Mouse (Mus musculus): Measurements from ENCODE around the gene Robo1.

Robo1 gene

GRCm38 (mm10) chr16:73014544-73014943, 706.4 kb downstream of the Robo1 start:
- DNase-seq = no peak

GRCm38 (mm10) chr16:73015976-73016375, 707.9 kb downstream of the Robo1 start:
- DNase-seq = no peak

GRCm38 (mm10) chr16:73016801-73017200, 708.7 kb downstream of the Robo1 start:
- no peak for DNase-seq

GRCm38 (mm10) chr16:73024326-73024725, 716.2 kb downstream of the Robo1 start:
- no peak for DNase-seq

GRCm38 (mm10) chr16:73027692-73028091, 719.6 kb downstream of the Robo1 start:
- DNase-seq = no peak

GRCm38 (mm10) chr16:73030999-73031398, 722.9 kb downstream of the Robo1 start:
- no peak for DNase-seq

- no peak for DNase-seq
Measured at GRCm38 (mm10) chr16:73035210-73035985, 727.3 kb downstream of the Robo1 start.

GRCm38 (mm10) chr16:73038552-73038951, 730.4 kb downstream of the Robo1 start:
- DNase-seq = no peak

GRCm38 (mm10) chr16:73062461-73062860, 754.4 kb downstream of the Robo1 start:
- no peak for DNase-seq

- no peak for DNase-seq
Measured at GRCm38 (mm10) chr16:73067782-73068181, 759.7 kb downstream of the Robo1 start.

GRCm38 (mm10) chr16:73072047-73072446, 763.9 kb downstream of the Robo1 start:
- DNase-seq = no peak

- no peak for DNase-seq
Measured at GRCm38 (mm10) chr16:73072883-73073282, 764.8 kb downstream of the Robo1 start.

GRCm38 (mm10) chr16:73082420-73082819, 774.3 kb downstream of the Robo1 start:
- DNase-seq = no peak

- DNase-seq = no peak
Measured at GRCm38 (mm10) chr16:73083077-73083476, 775.0 kb downstream of the Robo1 start.
